Mouse (Mus musculus): ENCODE data around the gene Cd300lf. TPM values are rescaled to one million over a fixed set of nuclear protein-coding genes. Genes with fewer than 3 reads are reported as not detected.

Cd300lf gene
- polyA plus RNA-seq, 1 experiment from 2014 or later, result 0.85 TPM

GRCm38 (mm10) chr11:115167631-115168249 is 33.9 kb upstream of the Cd300lf start:
- H3K27ac ChIP-seq, result 0 out of 2 replicates have a peak overlapping the region, but pooled peaks have one; percentile 14
- H3K9ac ChIP-seq, result no peak overlapping the region
- H3K27me3 ChIP-seq (replicated peaks), result no peaks in the 10 kb centered on the region
- 66% methylated on average over 8 of the region's 8 CpGs for WGBS
- H3K4me2 ChIP-seq (replicated peaks), result peak overlapping the region; percentile 25; the same call in 1 of the 2 replicates
- no peak overlapping the region for H3K4me3 ChIP-seq (replicated peaks)
- no peaks in the 10 kb centered on the region for H3K9me3 ChIP-seq
- H3K4me1 ChIP-seq (replicated peaks), result peaks cover 49% of the 10 kb centered on the region
- no peak for ATAC-seq
- H3K36me3 ChIP-seq, result no peaks in the 10 kb centered on the region

GRCm38 (mm10) chr11:115166776-115167175 is 33.0 kb upstream of the Cd300lf start:
- Histone ChIP-seq H3K9me3 (no peaks in the 10 kb centered on the region), H3K4me2 (replicated peaks) (peak overlapping the region; percentile 84; the same call in 1 of the 2 replicates), H3K27me3 (replicated peaks) (no peaks in the 10 kb centered on the region), H3K36me3 (no peaks in the 10 kb centered on the region), H3K9ac (no peak overlapping the region), H3K4me1 (replicated peaks) (peaks cover 49% of the 10 kb centered on the region), H3K4me3 (replicated peaks) (no peak overlapping the region), H3K27ac (no peak overlapping the region)
- ATAC-seq, result no peak
- WGBS, result 66% methylated on average over 3 of the region's 3 CpGs

- H3K4me1 ChIP-seq (replicated peaks), result peaks cover 44% of the 10 kb centered on the region
- peak overlapping the region; percentile 82 for H3K27ac ChIP-seq
- H3K27me3 ChIP-seq (replicated peaks), result no peaks in the 10 kb centered on the region
- peak; percentile 50 for ATAC-seq
- no peaks in the 10 kb centered on the region for H3K9me3 ChIP-seq
- H3K4me3 ChIP-seq (replicated peaks), result peak overlapping the region; percentile 70
- peak overlapping the region; percentile 84 for H3K4me2 ChIP-seq (replicated peaks)
- no peaks in the 10 kb centered on the region for H3K36me3 ChIP-seq
- H3K9ac ChIP-seq, result peak overlapping the region; percentile 71
- WGBS, result 5% methylated on average over 9 of the region's 9 CpGs
These were observed 31.2 kb upstream of the Cd300lf start for GRCm38 (mm10) chr11:115164976-115165374.

- Histone ChIP-seq H3K9ac (peak overlapping the region; percentile 71), H3K4me1 (replicated peaks) (peaks cover 44% of the 10 kb centered on the region), H3K9me3 (no peaks in the 10 kb centered on the region), H3K4me3 (replicated peaks) (peak overlapping the region; percentile 70), H3K27ac (peak overlapping the region; percentile 82), H3K4me2 (replicated peaks) (peak overlapping the region; percentile 84), H3K36me3 (no peaks in the 10 kb centered on the region), H3K27me3 (replicated peaks) (no peaks in the 10 kb centered on the region)
- WGBS, result under 1% methylated on average over 14 of the region's 14 CpGs
- ATAC-seq, result peak; percentile 33
These were observed 30.7 kb upstream of the Cd300lf start for GRCm38 (mm10) chr11:115164341-115164975.

GRCm38 (mm10) chr11:115163568-115164150 is 29.9 kb upstream of the Cd300lf start:
- peak overlapping the region; percentile 70 for H3K4me3 ChIP-seq (replicated peaks)
- H3K27ac ChIP-seq, result peak overlapping the region; percentile 82
- H3K4me1 ChIP-seq (replicated peaks), result peaks cover 44% of the 10 kb centered on the region
- no peaks in the 10 kb centered on the region for H3K36me3 ChIP-seq
- H3K9ac ChIP-seq, result peak overlapping the region; percentile 71
- WGBS, result under 1% methylated on average over 47 of the region's 47 CpGs
- peak; percentile 11; the same call in 1 of the 2 replicates for ATAC-seq
- no peaks in the 10 kb centered on the region for H3K9me3 ChIP-seq
- peak overlapping the region; percentile 84 for H3K4me2 ChIP-seq (replicated peaks)
- no peaks in the 10 kb centered on the region for H3K27me3 ChIP-seq (replicated peaks)

GRCm38 (mm10) chr11:115162832-115163480 is 29.2 kb upstream of the Cd300lf start, which contains the start of gene Slc9a3r1:
Gene Slc9a3r1, plus strand, starts transcription at chr11:115163341.
- peaks cover 47% of the 10 kb centered on the region for H3K4me1 ChIP-seq (replicated peaks)
- under 1% methylated on average over 47 of the region's 47 CpGs for WGBS
- H3K4me2 ChIP-seq (replicated peaks), result peak within 1 kb of the TSS; percentile 84
- peak within 1 kb of the TSS; percentile 82 for H3K27ac ChIP-seq
- peak within 1 kb of the TSS; percentile 70 for H3K4me3 ChIP-seq (replicated peaks)
- H3K36me3 ChIP-seq, result no peaks in the 10 kb centered on the region
- H3K9me3 ChIP-seq, result no peaks in the 10 kb centered on the region
- peak within 1 kb of the TSS; percentile 71 for H3K9ac ChIP-seq
- H3K27me3 ChIP-seq (replicated peaks), result no peaks in the 10 kb centered on the region
- peak; percentile 93 for ATAC-seq

- H3K4me2 ChIP-seq (replicated peaks), result peak overlapping the region; percentile 84
- H3K27ac ChIP-seq, result peak overlapping the region; percentile 77
- H3K27me3 ChIP-seq (replicated peaks), result no peaks in the 10 kb centered on the region
- no peak for ATAC-seq
- WGBS, result 28% methylated on average over 9 of the region's 9 CpGs
- peaks cover 39% of the 10 kb centered on the region for H3K4me1 ChIP-seq (replicated peaks)
- peak overlapping the region; percentile 70; the same call in 1 of the 2 replicates for H3K4me3 ChIP-seq (replicated peaks)
- no peaks in the 10 kb centered on the region for H3K36me3 ChIP-seq
- H3K9ac ChIP-seq, result no peak overlapping the region
- H3K9me3 ChIP-seq, result no peaks in the 10 kb centered on the region
These were observed 28.4 kb upstream of the Cd300lf start for GRCm38 (mm10) chr11:115162205-115162601.

GRCm38 (mm10) chr11:115161578-115162204 is 27.9 kb upstream of the Cd300lf start:
- WGBS, result 50% methylated on average over 9 of the region's 9 CpGs
- Histone ChIP-seq H3K4me1 (replicated peaks) (peaks cover 36% of the 10 kb centered on the region), H3K4me2 (replicated peaks) (peak overlapping the region; percentile 84), H3K9me3 (no peaks in the 10 kb centered on the region), H3K4me3 (replicated peaks) (no peak overlapping the region; the same call in 1 of the 2 replicates), H3K9ac (no peak overlapping the region; the same call in 1 of the 2 replicates), H3K36me3 (no peaks in the 10 kb centered on the region), H3K27ac (peak overlapping the region; percentile 77), H3K27me3 (replicated peaks) (no peaks in the 10 kb centered on the region)
- no peak for ATAC-seq

- peak overlapping the region; percentile 77 for H3K27ac ChIP-seq
- 20% methylated on average over 10 of the region's 10 CpGs for WGBS
- ATAC-seq, result no peak
These were observed 27.2 kb upstream of the Cd300lf start for GRCm38 (mm10) chr11:115160883-115161577.

GRCm38 (mm10) chr11:115160016-115160797 is 26.4 kb upstream of the Cd300lf start:
- no peak overlapping the region for H3K27ac ChIP-seq
- H3K4me1 ChIP-seq (replicated peaks), result peaks cover 29% of the 10 kb centered on the region
- H3K9ac ChIP-seq, result no peak overlapping the region
- no peak for ATAC-seq
- H3K36me3 ChIP-seq, result no peaks in the 10 kb centered on the region
- H3K9me3 ChIP-seq, result no peaks in the 10 kb centered on the region
- H3K27me3 ChIP-seq (replicated peaks), result no peaks in the 10 kb centered on the region
- no peak overlapping the region for H3K4me2 ChIP-seq (replicated peaks)
- H3K4me3 ChIP-seq (replicated peaks), result no peak overlapping the region
- 61% methylated on average over 11 of the region's 11 CpGs for WGBS

More at GRCm38 (mm10) chr11:115160883-115161577, 27.2 kb upstream of the Cd300lf start:
- H3K9me3 ChIP-seq, result no peaks in the 10 kb centered on the region
- peaks cover 31% of the 10 kb centered on the region for H3K4me1 ChIP-seq (replicated peaks)
- H3K27me3 ChIP-seq (replicated peaks), result no peaks in the 10 kb centered on the region
- H3K36me3 ChIP-seq, result no peaks in the 10 kb centered on the region
- H3K4me2 ChIP-seq (replicated peaks), result peak overlapping the region; percentile 84; the same call in 1 of the 2 replicates
- no peak overlapping the region; the same call in 1 of the 2 replicates for H3K4me3 ChIP-seq (replicated peaks)
- no peak overlapping the region; the same call in 1 of the 2 replicates for H3K9ac ChIP-seq

All from intestine, embryonic 15.5 days (tissue).